Mouse (Mus musculus): ENCODE results near the gene Icam2. TPM values are rescaled to one million over a fixed set of nuclear protein-coding genes. Genes with fewer than 3 reads are reported as not detected.

The Icam2 gene
- total RNA-seq, 2 experiments from 2014 or later = 3.1 to 4.1 TPM

DNA sequence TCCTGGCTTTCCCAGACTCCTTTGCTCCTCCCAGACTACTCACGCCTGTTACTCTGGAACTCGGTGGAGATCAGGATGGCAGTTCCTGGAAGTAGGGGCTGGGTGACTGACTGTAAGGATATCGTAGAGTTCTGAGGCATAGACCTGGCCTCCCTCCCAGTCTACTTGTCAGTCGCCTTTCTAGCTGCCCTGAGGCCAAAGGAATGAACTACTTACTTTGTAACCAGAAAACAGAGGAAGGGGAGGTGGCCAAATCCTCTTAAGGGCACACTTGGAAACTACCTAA lies 5.4 kb upstream of the Icam2 start:
- intact Hi-C loops (cut with DNase I) = no loop called here
- no peak for DNase-seq (ENCODE audit: low spot score in 2 of 2)

DNA sequence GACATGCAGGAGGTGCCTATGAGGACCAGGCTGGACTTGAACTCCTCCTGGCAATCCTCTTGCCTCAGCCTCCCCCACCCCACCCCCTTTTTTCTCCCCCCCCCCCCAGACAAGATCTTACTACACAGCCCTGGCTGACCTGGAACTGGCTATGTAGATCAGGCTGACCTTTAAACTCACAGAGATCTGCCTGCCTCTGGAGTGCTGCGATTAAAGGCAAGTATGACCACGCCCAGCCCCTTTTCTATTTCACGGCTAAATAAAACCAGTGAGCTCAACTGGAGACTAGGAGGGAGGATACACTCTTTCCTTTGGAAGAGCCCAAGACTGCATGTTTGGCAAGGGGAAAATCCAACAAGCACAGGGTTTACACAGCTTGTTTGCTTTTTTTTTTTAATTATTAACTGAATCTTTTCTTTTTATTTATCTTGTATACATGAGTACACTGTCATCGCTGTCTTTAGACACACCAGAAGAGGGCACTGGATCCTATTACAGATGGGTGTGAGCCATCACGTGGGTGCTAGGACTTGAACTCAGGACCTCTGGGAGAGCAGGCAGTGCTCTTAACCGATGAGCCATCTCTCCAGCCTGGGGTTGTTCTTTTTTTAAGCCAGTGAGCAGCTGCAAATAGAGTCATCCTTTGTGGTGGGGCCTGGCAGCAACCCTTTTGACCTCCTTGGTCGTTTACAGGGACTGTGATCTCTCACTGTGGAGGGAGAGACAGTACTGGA lies 4.9 kb upstream of the Icam2 start:
- DNase-seq (ENCODE audit: low spot score in 2 of 2) = no peak
- intact Hi-C loops (cut with DNase I) = loop anchor here (1.0 kb wide), 1 partner anchor 90 kb away; no protein-coding TSS in a partner anchor

DNA sequence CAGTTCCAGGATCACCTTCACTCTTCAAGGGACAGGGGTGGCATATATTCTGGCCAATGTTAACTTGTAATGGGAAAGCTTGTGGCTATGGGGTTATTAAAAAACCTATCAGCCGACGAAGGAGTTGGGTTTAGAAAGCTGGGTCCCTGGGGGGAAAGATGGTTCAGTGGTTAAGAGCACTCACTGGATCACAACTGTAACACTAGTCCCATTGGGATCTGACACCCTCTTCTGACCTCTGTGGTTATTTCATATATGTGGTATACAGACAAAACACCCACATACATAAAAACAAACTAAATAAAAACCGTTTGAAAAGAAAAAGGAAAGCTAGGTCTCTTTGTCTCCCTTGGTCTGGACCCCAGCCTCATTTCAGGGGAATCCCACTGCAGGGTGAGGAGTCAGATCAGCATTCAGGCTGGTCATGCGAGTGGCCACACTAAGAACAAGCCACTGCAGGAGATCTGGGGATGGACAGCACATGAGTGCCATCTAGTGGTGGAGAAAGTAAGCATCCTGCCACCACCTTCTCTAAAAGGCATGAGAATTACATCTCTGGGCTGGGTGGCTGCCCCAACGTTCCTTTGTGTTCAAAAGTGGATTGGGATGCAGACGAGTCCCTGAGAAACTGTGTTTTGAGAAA lies 3.8 kb upstream of the Icam2 start:
- DNase-seq (ENCODE audit: low spot score in 2 of 2) = peak; percentile 60 to 66
- intact Hi-C loops (cut with DNase I) = loop anchor here (1.0 kb wide), 1 partner anchor 89 kb away; no protein-coding TSS in a partner anchor

DNA sequence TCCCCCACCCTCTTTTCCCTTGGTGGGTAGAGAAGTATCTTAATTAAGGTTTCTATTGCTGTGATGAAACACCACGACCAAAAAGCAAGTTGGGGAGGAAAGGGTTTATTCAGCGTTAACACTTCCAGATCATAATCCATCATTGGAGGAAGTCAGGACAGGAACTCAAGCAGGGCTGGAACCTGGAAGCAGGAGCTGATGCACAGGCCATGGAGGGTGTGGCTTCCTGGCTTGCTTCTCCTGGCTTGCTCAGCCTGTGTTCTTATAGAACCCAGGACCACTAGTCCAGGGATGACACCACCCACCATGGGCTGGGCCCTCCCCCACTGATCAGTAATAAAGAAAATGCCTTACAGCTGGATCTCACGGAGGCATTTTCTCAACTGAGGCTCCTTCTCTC lies 2.9 kb upstream of the Icam2 start:
- intact Hi-C loops (cut with DNase I) = no loop called here
- no peak for DNase-seq (ENCODE audit: low spot score in 2 of 2)

DNA sequence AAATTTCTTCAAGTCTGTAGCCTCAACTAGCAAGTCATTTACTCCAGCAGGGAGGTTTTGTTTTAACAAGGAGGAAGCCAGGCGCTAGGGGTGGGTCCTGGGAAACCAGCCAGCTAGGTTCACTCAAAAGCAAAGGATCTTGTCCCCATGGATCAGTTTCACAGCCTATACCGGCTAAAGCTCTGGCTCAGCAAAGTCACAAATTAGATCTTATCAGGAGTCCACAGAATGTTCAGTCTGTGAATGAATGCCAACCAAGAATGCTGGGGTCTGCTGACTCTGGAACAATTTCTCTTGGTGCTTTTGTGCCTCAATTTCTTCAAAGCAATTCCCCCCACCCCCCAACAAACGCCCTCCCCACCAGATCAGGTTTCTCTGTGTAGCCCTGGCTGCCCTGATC lies 1.7 kb upstream of the Icam2 start:
- intact Hi-C loops (cut with DNase I) = no loop called here
- DNase-seq (ENCODE audit: low spot score in 2 of 2) = no peak

DNA sequence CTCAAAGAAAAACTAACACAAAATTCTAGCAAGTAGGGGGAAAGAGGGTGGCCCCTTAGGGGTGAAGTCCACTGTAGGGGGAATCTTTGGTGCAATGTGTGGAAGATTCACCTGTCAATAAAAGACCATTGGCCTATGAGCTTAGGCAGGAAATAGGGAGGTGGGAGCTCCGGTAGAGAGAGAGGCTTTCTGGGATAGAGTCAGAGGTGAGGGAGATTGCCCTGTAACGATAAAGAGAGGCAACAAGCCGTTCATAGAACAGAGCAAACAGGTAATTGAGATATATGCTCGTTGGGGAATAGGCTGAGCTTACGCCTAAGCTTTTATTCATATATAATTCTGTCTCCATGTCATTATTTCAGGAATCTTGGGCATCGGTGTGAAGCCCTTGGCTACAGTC lies 855 bp downstream of the Icam2 start:
- no peak for DNase-seq (ENCODE audit: low spot score in 2 of 2)

DNA sequence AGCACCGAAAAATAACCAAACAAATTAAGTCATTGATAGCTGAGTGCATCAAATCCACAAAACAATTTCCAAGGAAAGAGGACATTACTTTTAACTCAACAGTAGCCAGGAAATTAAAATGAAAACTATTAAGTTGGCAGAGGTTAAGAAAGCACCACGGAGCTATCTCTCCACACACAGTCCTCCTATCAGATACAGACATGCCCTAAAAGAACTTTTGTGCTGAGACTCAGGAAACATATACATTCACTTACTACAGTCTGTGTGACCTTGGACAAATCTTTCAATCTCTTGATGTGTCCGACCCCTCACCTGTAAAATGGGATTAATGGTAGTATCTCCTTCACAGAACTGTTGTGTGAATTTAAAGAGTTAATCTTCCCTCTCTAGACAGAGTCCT lies 1.5 kb downstream of the Icam2 start:
- intact Hi-C loops (cut with DNase I) = no loop called here
- no peak for DNase-seq (ENCODE audit: low spot score in 2 of 2)

More for the DNA sequence above, 855 bp downstream of the Icam2 start:
- intact Hi-C loops (cut with DNase I) = no loop called here

DNA sequence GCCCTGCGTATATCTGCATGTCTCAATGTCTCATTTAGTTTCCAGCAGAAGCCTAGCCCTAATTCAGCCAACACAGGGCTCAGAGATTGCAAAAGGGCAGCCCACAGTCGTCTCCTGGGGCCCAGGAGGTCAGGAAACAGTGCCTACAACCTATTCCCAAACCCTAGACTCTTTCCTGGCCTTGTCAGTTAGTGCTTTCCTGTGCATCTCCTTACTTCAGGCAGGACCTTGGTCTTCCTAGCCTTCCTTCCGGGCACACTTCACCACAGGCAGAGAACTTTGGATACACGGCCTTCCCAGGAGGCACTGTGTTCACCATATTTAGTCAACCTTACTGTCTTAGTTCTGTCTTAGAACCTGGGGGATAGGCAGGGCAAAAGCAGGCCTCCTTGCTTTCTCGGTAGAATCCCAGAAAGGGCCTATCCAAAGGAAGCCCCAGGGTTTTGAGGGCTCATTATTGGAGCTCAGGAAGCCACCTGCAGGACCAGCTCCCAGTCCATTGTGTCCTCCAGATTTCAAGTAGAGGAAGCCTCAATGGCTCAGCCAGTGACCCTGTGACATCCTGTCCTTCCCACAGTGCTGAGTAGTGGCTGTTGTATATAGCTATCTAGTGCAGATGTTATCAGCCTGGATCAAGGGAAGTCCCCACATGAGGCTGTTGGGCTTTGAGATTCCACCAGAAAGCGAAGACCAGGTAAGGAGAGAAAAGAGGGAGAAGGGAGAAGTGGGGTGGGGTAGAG lies 4.7 kb downstream of the Icam2 start:
- intact Hi-C loops (cut with DNase I) = loop anchor here (5.0 kb wide), 1 partner anchor 56 kb away; no protein-coding TSS in a partner anchor
- DNase-seq (ENCODE audit: low spot score in 2 of 2) = no peak

DNA sequence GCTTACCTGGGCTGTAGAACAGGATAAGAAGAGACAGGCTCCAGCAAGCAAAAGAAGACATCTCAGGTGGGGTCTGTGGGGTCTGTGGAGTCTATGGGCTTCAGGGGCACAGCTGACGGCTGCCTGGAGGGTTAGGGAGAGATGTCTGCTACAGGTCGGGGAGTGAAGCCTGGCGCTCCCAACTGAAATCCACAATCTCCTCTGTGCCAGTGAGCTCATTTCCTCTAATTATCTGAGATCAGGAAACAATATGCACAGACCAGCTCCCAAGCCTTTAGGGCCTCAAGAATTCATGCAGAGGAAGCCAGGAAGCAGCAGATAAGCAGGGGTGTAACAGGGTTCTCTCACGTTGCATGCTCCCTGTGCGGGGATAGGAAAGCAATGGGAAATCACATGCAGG lies 5.5 kb downstream of the Icam2 start:
- intact Hi-C loops (cut with DNase I) = loop anchor here (5.0 kb wide), 1 partner anchor 55 kb away; no protein-coding TSS in a partner anchor
- DNase-seq (ENCODE audit: low spot score in 2 of 2) = no peak

DNA sequence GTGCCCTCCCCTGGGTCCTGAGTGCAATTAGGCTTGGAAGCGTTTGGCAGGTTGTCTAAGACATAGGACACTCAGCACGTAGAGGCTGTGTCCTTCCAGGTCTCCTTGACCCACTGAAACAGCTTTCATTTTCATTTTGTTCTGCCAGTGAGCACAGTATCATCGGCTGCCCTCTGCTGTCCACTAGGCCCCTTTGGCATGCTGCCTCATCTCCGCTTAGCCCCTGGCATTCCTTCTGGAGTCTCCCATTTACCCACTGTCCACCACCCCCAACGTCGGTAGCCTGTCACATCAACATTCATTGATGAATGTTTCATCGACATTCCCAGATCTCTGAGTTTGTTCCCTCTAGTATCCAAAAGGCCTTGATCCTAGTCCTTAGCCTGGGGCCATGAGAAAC lies 6.0 kb downstream of the Icam2 start:
- intact Hi-C loops (cut with DNase I) = loop anchor here (5.0 kb wide), 1 partner anchor 55 kb away; no protein-coding TSS in a partner anchor
- no peak for DNase-seq (ENCODE audit: low spot score in 2 of 2)

DNA sequence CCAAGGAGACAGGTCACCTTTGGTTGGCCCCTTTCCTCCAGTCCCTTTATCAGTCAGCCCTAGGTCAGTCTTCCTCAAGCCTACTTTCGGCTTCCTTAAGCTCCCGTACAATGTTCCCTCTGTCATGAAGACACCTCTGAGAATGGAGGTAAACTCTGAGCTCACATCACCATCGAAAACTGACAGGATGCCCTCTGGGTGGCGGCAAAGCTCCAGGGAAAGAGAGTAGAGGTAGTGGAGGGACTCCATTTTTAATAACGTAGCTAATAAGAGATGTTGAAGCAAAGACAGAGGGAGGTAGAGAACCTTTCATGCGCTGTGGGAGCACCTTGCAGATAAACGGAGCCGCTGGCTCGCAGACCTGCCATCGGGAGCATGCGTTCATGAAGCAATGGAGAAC lies 6.9 kb downstream of the Icam2 start:
- no peak for DNase-seq (ENCODE audit: low spot score in 2 of 2)
- intact Hi-C loops (cut with DNase I) = loop anchor here (5.0 kb wide), 1 partner anchor 54 kb away; no protein-coding TSS in a partner anchor

DNA sequence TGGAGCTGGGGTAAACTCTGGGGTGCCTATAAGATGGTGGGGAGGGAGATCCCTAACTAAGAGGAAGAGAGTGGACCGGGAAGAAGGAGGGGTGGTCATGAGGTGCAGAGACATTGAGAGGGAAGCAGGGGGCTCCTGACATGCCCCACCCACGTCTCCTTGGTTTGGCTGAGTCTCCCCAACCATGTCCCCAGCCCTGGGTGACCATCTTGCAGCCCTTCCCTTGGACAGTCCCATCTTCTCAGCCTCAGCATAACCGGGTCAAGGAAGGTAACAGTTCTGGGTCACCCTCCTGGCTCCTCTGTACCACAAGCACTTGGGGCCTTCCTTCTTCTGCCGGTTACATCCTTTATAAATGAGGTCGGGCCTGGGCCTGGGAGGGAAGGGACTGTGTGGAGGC lies 12.9 kb downstream of the Icam2 start:
- no peak for DNase-seq (ENCODE audit: low spot score in 2 of 2)
- intact Hi-C loops (cut with DNase I) = no loop called here

DNA sequence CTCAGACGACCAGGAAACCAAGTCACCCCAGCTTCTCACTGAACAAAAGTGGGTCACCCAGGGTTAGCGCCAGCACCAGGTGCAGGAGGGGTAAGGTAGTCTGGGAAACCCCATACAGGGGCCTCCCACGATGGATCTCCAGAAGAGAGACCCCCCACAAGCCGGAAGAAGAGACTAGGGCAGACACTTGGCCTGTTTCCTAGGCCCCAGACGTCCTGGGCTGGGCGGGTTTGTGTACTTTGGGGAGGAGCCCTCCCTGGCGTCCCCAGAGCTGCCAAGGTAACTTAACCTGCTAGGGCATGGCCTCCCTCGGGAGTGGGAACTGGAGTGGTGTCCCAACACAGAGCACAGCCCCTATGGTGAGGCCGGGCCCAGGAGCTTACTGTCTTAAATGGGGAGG lies 13.3 kb downstream of the Icam2 start:
- intact Hi-C loops (cut with DNase I) = no loop called here
- DNase-seq (ENCODE audit: low spot score in 2 of 2) = no peak

DNA sequence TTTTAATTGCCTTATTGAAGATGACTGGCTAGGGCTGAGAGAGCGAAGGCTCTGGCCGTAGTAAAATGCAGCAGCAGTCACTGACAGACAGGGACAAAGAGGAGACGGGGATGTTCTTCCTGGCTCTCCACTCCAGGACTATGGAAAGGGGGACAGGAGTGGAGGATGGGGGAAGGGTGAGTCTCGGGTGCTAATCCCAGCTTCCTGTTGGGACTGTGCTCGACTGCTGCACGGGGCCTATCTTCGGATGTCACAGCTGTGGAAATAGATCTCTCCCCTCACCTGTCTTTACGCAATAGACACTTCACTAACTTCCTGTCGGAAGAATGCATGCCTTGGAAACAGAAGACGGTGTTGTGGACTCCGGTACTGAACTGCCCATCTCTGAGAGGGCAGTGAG lies 13.9 kb downstream of the Icam2 start:
- intact Hi-C loops (cut with DNase I) = no loop called here
- no peak for DNase-seq (ENCODE audit: low spot score in 2 of 2)

DNA sequence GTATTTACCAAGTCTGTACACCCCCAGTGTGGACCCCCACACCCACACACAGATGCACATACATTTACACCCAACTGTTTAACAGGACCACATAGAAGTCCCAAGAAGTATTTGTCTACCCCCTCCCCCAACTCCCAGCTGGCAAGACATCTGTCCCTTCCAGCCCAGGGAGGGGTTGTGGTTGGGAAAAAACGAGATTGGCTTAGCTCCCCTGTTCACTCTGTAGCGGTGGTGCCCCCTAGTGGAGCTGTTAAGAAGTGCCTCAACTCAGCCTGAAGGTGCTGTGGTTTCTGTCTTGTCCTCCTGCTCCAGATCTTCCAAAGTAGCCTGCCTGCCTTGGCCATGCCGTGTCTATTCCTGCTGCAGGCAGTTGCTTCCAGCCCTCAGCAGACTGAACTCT lies 21.6 kb downstream of the Icam2 start:
- intact Hi-C loops (cut with DNase I) = loop anchor here (2.0 to 5.0 kb wide), 2 partner anchors 34 to 64 kb away; no protein-coding TSS in a partner anchor
- DNase-seq (ENCODE audit: low spot score in 2 of 2) = peak; percentile 62 to 74

DNA sequence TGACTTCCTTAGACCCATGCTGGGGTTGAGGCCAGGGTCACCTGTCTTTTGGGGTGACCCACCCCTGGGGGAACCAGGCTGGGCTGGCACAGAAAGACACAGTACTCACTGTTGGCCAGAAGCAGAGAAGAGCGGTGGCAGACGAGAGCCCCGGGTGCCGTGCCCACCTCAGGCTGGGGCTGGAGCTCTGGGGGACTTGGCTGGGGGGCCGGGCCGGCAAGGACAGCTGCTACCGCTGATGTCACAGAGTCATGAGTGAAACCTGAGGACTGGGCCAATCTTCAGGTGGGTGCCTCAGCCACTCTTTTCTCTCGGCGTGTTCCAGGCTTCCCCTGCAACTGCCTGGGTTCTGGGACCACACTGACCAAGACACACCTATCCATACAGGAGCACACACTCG lies 22.5 kb downstream of the Icam2 start, which contains the start of gene Prr29:
Gene Prr29 (plus strand): TSS at position 107 of the 400 bp plus-strand sequence.
- intact Hi-C loops (cut with DNase I) = loop anchor here (5.0 kb wide), 1 partner anchor 33 kb away; no protein-coding TSS in a partner anchor
- DNase-seq (ENCODE audit: low spot score in 2 of 2) = no peak

DNA sequence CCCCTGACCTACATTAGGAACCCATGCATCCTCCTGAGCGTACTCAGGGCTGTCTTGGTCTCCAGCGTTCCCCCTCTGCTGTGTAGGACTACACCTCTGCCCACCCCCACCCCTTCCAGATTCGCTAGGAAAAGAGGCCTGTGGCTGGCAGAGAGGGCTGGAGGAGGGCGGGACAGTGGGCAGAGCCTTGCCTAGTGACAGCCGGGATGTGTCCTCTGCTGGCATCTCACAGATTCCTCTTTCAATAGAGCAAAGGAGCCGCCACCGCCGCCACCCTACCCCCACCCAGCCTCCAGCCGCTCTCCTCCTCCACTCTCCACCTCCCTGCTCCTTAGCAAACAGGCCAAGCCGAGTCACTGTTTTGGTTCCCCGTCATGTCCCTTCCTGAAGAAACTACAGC lies 23.2 kb downstream of the Icam2 start:
- no peak for DNase-seq (ENCODE audit: low spot score in 2 of 2)
- intact Hi-C loops (cut with DNase I) = loop anchor here (5.0 kb wide), 1 partner anchor 32 kb away; no protein-coding TSS in a partner anchor

DNA sequence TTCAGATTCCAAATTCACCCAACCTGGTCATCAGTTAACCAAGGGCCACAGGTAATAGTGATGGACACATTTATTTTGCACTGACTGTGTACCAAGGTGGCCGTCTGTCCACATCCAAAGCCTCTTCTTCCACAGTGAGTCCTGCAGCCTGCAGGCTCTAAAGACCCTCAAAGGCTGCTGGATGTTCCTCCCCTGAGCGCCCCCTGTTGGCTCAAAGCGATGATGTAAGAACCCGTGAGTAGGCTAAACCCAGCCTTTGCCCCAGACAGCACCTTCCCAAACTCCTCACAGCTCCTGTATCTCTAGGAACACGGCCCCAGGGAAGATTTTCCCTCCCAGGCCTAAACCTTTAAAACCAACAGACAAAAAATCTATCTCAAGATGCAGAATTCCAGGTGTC lies 28.5 kb downstream of the Icam2 start:
- no peak for DNase-seq (ENCODE audit: low spot score in 2 of 2)
- intact Hi-C loops (cut with DNase I) = no loop called here

DNA sequence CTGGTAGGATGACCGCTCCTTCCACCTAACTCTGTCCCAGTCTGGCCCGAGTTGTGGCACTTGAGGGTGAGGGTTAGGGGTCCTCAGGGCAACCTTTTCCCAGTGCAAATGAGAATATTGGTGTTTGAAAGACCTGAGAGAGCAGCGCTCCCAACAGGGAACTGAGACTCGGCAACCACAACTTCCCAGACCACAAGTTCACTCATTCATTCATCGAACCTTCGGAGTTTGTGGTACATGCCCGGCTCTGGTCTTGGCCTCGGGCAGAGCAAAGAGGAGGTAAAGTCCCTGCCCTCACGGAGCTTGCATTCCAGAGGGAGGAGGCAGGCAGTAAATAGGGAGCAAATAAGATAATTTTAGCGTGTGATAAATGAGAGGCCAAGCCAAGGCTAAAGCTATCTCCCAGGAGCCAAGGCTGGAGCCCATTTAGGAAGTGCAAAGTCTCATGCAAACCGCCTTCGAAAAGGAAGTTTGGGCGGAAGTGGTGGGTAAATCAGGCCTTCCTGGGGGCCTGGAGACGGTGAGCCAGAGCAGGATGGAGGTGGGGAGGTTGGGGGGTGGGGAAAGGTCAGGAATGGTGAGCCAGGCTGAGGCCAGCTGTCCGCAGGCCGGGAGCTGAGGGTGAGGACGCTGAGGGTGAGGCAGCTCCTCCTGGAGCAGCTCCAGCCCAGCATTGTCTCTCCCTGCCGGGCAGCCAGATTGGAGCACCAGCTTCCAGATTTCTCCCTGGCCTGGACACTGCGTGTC lies 32.3 kb downstream of the Icam2 start:
- DNase-seq (ENCODE audit: low spot score in 2 of 2) = no peak
- intact Hi-C loops (cut with DNase I) = no loop called here

DNA sequence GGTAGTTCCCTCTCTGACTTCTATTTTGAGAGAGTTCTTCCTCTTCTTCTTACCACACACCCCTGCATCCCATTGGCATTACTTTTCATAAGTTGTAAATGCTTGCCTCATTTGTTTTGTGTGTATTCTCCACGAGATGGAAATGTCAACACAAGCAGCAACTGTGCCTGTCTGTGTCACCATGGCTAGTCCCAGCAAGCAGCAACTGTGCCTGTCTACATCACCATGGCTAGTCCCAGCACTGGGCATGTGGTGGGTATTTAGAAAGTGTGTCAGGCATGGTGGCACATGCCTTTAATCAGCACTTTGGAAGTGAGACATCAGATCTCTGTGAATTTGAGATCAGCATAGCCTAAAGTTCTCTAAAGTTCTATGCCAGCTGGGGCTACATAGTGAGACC lies 33.7 kb downstream of the Icam2 start:
- intact Hi-C loops (cut with DNase I) = no loop called here
- no peak for DNase-seq (ENCODE audit: low spot score in 2 of 2)

Measured in left cerebral cortex, postnatal 36 days (tissue).